Mouse (Mus musculus): ENCODE measurements around the gene Krt84. TPM values are rescaled to one million over a fixed set of nuclear protein-coding genes. Genes with fewer than 3 reads are reported as not detected.

Gene Krt84
- polyA plus RNA-seq, 1 experiment, result not detected

GRCm38 (mm10) chr15:101506896-101507758, 25.5 kb downstream of the Krt84 start:
- Histone ChIP-seq H3K4me3 (ENCODE audit: insufficient read depth, low read length) (no peak overlapping the region), H3K4me1 (ENCODE audit: control insufficient read depth, insufficient read depth, low read length) (no peaks in the 10 kb centered on the region), H3K27ac (ENCODE audit: insufficient read depth, low read length) (no peak overlapping the region)
- TF ChIP-seq CTCF (IDR thresholded peaks at IDR 0.05; ENCODE audit: extremely low read depth, insufficient read depth, low read length), result no peak
- TF ChIP-seq POLR2A (IDR thresholded peaks at IDR 0.05; ENCODE audit: extremely low read depth, insufficient read depth, low read length), result no peak

GRCm38 (mm10) chr15:101497181-101497580, 35.4 kb downstream of the Krt84 start:
- H3K4me1 ChIP-seq (ENCODE audit: control insufficient read depth, insufficient read depth, low read length), result no peaks in the 10 kb centered on the region
- TF ChIP-seq POLR2A (IDR thresholded peaks at IDR 0.05; ENCODE audit: extremely low read depth, insufficient read depth, low read length), result no peak
- peak; percentile 48 for TF ChIP-seq CTCF (IDR thresholded peaks at IDR 0.05; ENCODE audit: extremely low read depth, insufficient read depth, low read length)
- no peak overlapping the region for H3K4me3 ChIP-seq (ENCODE audit: insufficient read depth, low read length)
- no peak overlapping the region for H3K27ac ChIP-seq (ENCODE audit: insufficient read depth, low read length)

GRCm38 (mm10) chr15:101495266-101495665, 37.4 kb downstream of the Krt84 start:
- H3K4me1 ChIP-seq (ENCODE audit: control insufficient read depth, insufficient read depth, low read length), result no peaks in the 10 kb centered on the region
- no peak for TF ChIP-seq POLR2A (IDR thresholded peaks at IDR 0.05; ENCODE audit: extremely low read depth, insufficient read depth, low read length)
- no peak for TF ChIP-seq CTCF (IDR thresholded peaks at IDR 0.05; ENCODE audit: extremely low read depth, insufficient read depth, low read length)
- no peak overlapping the region for H3K4me3 ChIP-seq (ENCODE audit: insufficient read depth, low read length)
- H3K27ac ChIP-seq (ENCODE audit: insufficient read depth, low read length), result no peak overlapping the region

- Histone ChIP-seq H3K4me3 (ENCODE audit: insufficient read depth, low read length) (no peak overlapping the region), H3K4me1 (ENCODE audit: control insufficient read depth, insufficient read depth, low read length) (no peaks in the 10 kb centered on the region), H3K27ac (ENCODE audit: insufficient read depth, low read length) (no peak overlapping the region)
- TF ChIP-seq POLR2A (IDR thresholded peaks at IDR 0.05; ENCODE audit: extremely low read depth, insufficient read depth, low read length) (no peak), CTCF (IDR thresholded peaks at IDR 0.05; ENCODE audit: extremely low read depth, insufficient read depth, low read length) (no peak)
Observed at GRCm38 (mm10) chr15:101494203-101494602, 38.4 kb downstream of the Krt84 start.

GRCm38 (mm10) chr15:101493713-101494112, 38.9 kb downstream of the Krt84 start:
- TF ChIP-seq CTCF (IDR thresholded peaks at IDR 0.05; ENCODE audit: extremely low read depth, insufficient read depth, low read length), result no peak
- no peak for TF ChIP-seq POLR2A (IDR thresholded peaks at IDR 0.05; ENCODE audit: extremely low read depth, insufficient read depth, low read length)
- Histone ChIP-seq H3K4me3 (ENCODE audit: insufficient read depth, low read length) (no peak overlapping the region), H3K27ac (ENCODE audit: insufficient read depth, low read length) (no peak overlapping the region), H3K4me1 (ENCODE audit: control insufficient read depth, insufficient read depth, low read length) (no peaks in the 10 kb centered on the region)

- H3K4me1 ChIP-seq (ENCODE audit: control insufficient read depth, insufficient read depth, low read length), result no peaks in the 10 kb centered on the region
- no peak overlapping the region for H3K4me3 ChIP-seq (ENCODE audit: insufficient read depth, low read length)
- H3K27ac ChIP-seq (ENCODE audit: insufficient read depth, low read length), result no peak overlapping the region
- TF ChIP-seq CTCF (IDR thresholded peaks at IDR 0.05; ENCODE audit: extremely low read depth, insufficient read depth, low read length) (no peak), POLR2A (IDR thresholded peaks at IDR 0.05; ENCODE audit: extremely low read depth, insufficient read depth, low read length) (no peak)
Observed at GRCm38 (mm10) chr15:101492718-101493117, 39.9 kb downstream of the Krt84 start.

GRCm38 (mm10) chr15:101491431-101491830, 41.2 kb downstream of the Krt84 start, which contains the start of gene Krt83:
TSS of gene Krt83 (minus strand) at chr15:101491512.
- TF ChIP-seq CTCF (IDR thresholded peaks at IDR 0.05; ENCODE audit: extremely low read depth, insufficient read depth, low read length) (no peak), POLR2A (IDR thresholded peaks at IDR 0.05; ENCODE audit: extremely low read depth, insufficient read depth, low read length) (no peak)
- H3K4me3 ChIP-seq (ENCODE audit: insufficient read depth, low read length), result no peak within 1 kb of the TSS
- no peak within 1 kb of the TSS for H3K27ac ChIP-seq (ENCODE audit: insufficient read depth, low read length)
- no peaks in the 10 kb centered on the region for H3K4me1 ChIP-seq (ENCODE audit: control insufficient read depth, insufficient read depth, low read length)

- Histone ChIP-seq H3K4me1 (ENCODE audit: control insufficient read depth, insufficient read depth, low read length) (no peaks in the 10 kb centered on the region; the same call in 1 of the 2 replicates), H3K27ac (ENCODE audit: insufficient read depth, low read length) (no peak overlapping the region), H3K4me3 (ENCODE audit: insufficient read depth, low read length) (no peak overlapping the region)
- TF ChIP-seq POLR2A (IDR thresholded peaks at IDR 0.05; ENCODE audit: extremely low read depth, insufficient read depth, low read length) (no peak), CTCF (IDR thresholded peaks at IDR 0.05; ENCODE audit: extremely low read depth, insufficient read depth, low read length) (no peak)
Observed at GRCm38 (mm10) chr15:101485911-101486635, 46.5 kb downstream of the Krt84 start.

GRCm38 (mm10) chr15:101484939-101485338, 47.7 kb downstream of the Krt84 start:
- Histone ChIP-seq H3K4me1 (ENCODE audit: control insufficient read depth, insufficient read depth, low read length) (no peaks in the 10 kb centered on the region; the same call in 1 of the 2 replicates), H3K4me3 (ENCODE audit: insufficient read depth, low read length) (no peak overlapping the region), H3K27ac (ENCODE audit: insufficient read depth, low read length) (no peak overlapping the region)
- no peak for TF ChIP-seq CTCF (IDR thresholded peaks at IDR 0.05; ENCODE audit: extremely low read depth, insufficient read depth, low read length)
- TF ChIP-seq POLR2A (IDR thresholded peaks at IDR 0.05; ENCODE audit: extremely low read depth, insufficient read depth, low read length), result no peak

All from cortical plate, adult 2 months (tissue).